Mouse (Mus musculus): ENCODE measurements around the gene Adgrg7. TPM values are rescaled to one million over a fixed set of nuclear protein-coding genes. Genes with fewer than 3 reads are reported as not detected.

Gene Adgrg7
- polyA plus RNA-seq (2015; fragmentation: Nextera tagmentation; extraction: Ambion mirVana) = not detected in 2 replicates

DNA sequence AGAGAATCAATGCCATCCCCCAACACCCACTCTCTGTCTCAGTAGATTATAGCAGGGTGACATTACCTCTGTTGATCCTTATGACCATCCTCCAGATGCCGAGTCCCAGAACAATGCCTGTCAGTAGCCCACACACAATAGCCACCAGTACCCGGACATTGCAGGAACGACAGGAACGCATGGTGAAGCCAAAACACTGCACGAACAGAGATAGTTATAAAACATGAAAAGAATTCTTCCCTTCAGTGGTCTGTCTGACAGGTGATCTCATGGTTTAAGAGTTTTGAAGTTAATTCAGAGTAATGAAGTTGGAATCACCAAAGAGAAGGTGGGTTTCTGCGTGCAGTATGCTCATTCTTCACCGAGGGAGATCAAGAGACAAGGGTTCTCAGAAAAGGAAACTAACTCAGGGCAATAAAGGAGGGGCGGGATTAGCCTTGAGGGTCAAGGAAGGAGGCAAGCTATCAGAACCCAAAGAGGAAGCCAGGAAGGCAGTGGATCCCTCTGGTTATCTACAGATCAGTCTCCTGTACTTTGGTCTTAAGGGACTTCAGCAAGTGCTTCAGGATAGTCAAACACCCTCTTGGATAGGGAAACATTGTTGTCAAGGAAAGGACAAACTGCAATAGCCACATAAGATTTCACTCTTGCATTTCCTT lies at the start of gene Adgrg7:
Gene Adgrg7, minus strand, starts transcription at position 375 of the 659 bp plus-strand sequence.
- no peak for ATAC-seq (ENCODE audit: low FRiP score)
- Histone ChIP-seq H3K4me1 (no peaks in the 10 kb centered on the region), H3K4me3 (replicated peaks) (no peak within 1 kb of the TSS), H3K36me3 (no peaks in the 10 kb centered on the region), H3K4me2 (no peak within 1 kb of the TSS), H3K27ac (replicated peaks) (no peak within 1 kb of the TSS), H3K9me3 (replicated peaks) (no peaks in the 10 kb centered on the region), H3K9ac (replicated peaks) (no peak within 1 kb of the TSS), H3K27me3 (replicated peaks) (no peaks in the 10 kb centered on the region)
- WGBS = 69% methylated on average over 8 of the region's 8 CpGs

DNA sequence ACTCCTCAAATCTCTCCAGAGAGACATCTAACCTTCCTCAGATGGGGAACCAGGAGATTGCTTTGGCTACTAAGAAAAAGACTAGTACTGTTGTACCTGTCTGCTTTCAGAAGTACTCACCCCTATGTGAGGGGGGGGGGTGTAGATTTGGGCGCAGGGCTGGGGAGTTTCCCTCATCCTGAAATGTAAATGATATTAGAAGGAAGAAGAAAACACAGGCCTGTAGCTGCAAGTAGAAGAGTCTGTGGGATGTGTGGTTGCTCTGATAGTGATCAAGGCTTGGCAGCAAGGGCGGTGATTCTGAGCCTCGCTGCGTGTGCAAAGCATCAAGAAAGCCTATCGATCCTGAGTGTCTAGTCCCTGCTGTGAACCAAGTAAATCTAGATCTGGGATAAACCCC lies 47.3 kb upstream of the Adgrg7 start:
- Histone ChIP-seq H3K36me3 (no peaks in the 10 kb centered on the region), H3K4me1 (no peaks in the 10 kb centered on the region), H3K27ac (replicated peaks) (no peak overlapping the region), H3K9me3 (replicated peaks) (no peaks in the 10 kb centered on the region), H3K27me3 (replicated peaks) (no peaks in the 10 kb centered on the region), H3K4me2 (no peak overlapping the region), H3K4me3 (replicated peaks) (no peak overlapping the region), H3K9ac (replicated peaks) (no peak overlapping the region)
- WGBS = 95% methylated on average over 5 of the region's 5 CpGs
- ATAC-seq (ENCODE audit: low FRiP score) = no peak

DNA sequence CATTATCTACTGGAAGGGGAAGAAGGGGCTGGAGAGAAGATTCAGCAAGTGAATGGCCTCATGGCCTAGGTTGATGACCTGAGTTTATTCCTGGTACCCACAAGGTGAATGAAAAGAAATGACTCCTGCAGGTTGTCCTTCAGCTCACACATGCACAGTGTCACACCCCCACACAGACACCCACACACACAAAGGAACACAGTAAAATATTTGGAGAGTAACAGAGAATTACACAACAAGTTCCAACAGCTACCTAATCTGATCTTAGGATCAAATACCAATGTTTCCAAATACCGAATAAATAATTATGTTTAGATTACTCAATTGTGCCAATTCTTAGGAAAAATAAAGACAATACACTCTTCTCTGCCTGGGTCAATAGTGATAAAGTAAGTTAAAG lies 37.7 kb upstream of the Adgrg7 start:
- Histone ChIP-seq H3K4me2 (no peak overlapping the region), H3K27ac (replicated peaks) (no peak overlapping the region), H3K4me1 (no peaks in the 10 kb centered on the region), H3K4me3 (replicated peaks) (no peak overlapping the region), H3K27me3 (replicated peaks) (no peaks in the 10 kb centered on the region), H3K9me3 (replicated peaks) (no peaks in the 10 kb centered on the region), H3K9ac (replicated peaks) (no peak overlapping the region), H3K36me3 (no peaks in the 10 kb centered on the region)
- ATAC-seq (ENCODE audit: low FRiP score) = no peak
- 94% methylated on average over 1 of the region's 1 CpGs for WGBS

DNA sequence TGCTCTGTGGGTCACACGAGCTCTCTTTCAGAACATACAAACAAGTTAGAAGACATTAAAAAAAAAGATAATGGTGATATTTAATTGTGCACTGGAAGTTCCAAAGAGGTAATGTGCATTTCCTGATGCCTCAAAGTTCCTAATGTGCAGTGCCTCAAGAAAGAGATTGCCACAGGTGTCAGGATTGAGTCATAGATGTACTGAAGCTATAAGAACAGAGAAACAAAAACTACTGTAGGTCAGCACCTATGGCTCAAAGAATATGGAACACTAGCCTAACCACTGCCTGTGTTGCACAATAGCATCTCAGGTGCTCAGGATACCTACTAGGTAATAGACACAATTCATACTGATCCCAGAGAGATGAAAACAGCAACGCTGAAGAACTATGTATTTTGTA lies 36.3 kb upstream of the Adgrg7 start:
- Histone ChIP-seq H3K36me3 (no peaks in the 10 kb centered on the region), H3K4me2 (no peak overlapping the region), H3K4me1 (no peaks in the 10 kb centered on the region), H3K9me3 (replicated peaks) (no peaks in the 10 kb centered on the region), H3K27me3 (replicated peaks) (no peaks in the 10 kb centered on the region), H3K9ac (replicated peaks) (no peak overlapping the region), H3K4me3 (replicated peaks) (no peak overlapping the region), H3K27ac (replicated peaks) (no peak overlapping the region)
- 93% methylated on average over 2 of the region's 2 CpGs for WGBS
- ATAC-seq (ENCODE audit: low FRiP score) = no peak

DNA sequence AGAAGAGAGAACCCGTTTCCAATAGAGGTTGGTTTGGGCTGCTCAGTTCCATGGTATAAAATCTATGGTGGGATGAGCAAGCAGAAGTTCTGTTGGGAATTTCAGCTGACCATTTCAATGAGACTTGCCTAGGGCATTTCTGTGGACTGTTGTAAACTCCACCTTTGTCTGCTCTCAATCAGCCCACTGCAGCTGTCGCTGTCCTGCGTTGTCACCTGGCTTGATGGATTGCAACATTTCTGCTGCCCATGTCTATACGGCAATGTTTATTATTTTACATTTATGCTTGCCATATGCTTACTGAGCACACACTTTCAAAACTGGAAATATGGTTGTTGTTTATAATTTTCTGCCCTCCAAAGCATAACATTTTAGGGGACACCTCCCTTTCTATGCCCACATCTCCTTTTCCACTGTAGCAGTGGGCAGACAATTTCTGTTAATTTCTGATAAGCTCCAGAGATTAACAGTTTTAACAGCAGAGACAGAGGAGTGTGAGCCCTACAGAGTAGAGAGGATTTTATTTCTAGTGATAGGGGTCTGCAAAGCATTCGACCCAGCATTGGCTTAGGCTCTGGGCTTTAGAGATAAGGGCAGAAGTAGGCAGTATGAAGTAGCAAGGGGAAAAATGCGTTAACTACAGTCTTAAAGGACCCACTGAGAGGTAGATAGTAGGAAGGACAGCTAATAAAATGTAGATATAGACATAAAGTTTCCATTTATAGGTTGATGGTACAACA lies 5.9 kb upstream of the Adgrg7 start:
- ATAC-seq (ENCODE audit: low FRiP score) = no peak
- no peaks in the 10 kb centered on the region for H3K27me3 ChIP-seq (replicated peaks)
- WGBS = 85% methylated on average over 6 of the region's 6 CpGs
- H3K27ac ChIP-seq (replicated peaks) = no peak overlapping the region
- H3K4me1 ChIP-seq = no peaks in the 10 kb centered on the region
- H3K36me3 ChIP-seq = no peaks in the 10 kb centered on the region
- H3K9ac ChIP-seq (replicated peaks) = no peak overlapping the region
- H3K4me2 ChIP-seq = no peak overlapping the region
- H3K4me3 ChIP-seq (replicated peaks) = no peak overlapping the region
- H3K9me3 ChIP-seq (replicated peaks) = no peaks in the 10 kb centered on the region

DNA sequence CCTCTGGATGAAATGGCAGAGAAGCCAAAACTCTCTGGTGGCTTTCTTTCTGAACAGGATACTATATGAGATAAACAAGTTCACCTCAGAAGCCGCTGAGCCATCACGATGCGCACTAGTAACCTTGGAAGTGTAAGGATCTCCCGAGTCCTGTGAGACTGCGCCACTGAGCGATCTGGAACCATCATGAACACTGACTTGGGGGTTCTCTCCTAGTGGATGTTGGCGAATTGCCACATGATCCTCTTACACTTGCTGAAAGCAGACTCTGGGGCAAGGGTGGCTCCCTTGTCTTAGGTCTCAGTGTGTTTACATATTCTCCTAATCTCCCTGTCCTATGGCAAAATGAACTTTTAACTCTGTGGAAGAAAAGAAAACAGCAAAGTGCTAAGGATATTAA lies 5.3 kb upstream of the Adgrg7 start:
- H3K27ac ChIP-seq (replicated peaks) = no peak overlapping the region
- no peak overlapping the region for H3K4me3 ChIP-seq (replicated peaks)
- no peaks in the 10 kb centered on the region for H3K9me3 ChIP-seq (replicated peaks)
- no peaks in the 10 kb centered on the region for H3K27me3 ChIP-seq (replicated peaks)
- no peak overlapping the region for H3K9ac ChIP-seq (replicated peaks)
- no peaks in the 10 kb centered on the region for H3K36me3 ChIP-seq
- no peaks in the 10 kb centered on the region for H3K4me1 ChIP-seq
- 89% methylated on average over 7 of the region's 7 CpGs for WGBS
- ATAC-seq (ENCODE audit: low FRiP score) = no peak
- no peak overlapping the region for H3K4me2 ChIP-seq

DNA sequence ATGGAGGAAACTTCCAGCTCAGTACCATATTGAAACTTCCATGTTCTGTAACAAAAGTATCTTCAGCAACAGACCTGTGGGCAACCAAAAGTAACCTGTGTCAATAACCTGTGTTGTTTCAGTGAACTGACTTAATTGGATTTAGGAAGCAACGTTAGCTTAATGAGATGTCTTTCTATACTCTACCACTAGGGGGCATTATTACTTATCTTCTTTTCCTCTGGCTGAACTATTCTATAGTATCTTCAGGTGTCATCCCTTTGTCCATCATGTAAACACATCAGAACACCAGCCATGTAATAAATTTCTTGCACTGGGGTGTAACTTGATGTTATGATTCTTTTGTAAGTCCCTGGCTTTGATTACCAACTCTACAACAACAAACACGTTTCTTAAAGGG lies 4.8 kb upstream of the Adgrg7 start:
- WGBS = 48% methylated on average over 2 of the region's 2 CpGs
- Histone ChIP-seq H3K9me3 (replicated peaks) (no peaks in the 10 kb centered on the region), H3K27ac (replicated peaks) (no peak overlapping the region), H3K36me3 (no peaks in the 10 kb centered on the region), H3K4me2 (no peak overlapping the region), H3K4me3 (replicated peaks) (no peak overlapping the region), H3K9ac (replicated peaks) (no peak overlapping the region), H3K27me3 (replicated peaks) (no peaks in the 10 kb centered on the region), H3K4me1 (no peaks in the 10 kb centered on the region)
- no peak for ATAC-seq (ENCODE audit: low FRiP score)

DNA sequence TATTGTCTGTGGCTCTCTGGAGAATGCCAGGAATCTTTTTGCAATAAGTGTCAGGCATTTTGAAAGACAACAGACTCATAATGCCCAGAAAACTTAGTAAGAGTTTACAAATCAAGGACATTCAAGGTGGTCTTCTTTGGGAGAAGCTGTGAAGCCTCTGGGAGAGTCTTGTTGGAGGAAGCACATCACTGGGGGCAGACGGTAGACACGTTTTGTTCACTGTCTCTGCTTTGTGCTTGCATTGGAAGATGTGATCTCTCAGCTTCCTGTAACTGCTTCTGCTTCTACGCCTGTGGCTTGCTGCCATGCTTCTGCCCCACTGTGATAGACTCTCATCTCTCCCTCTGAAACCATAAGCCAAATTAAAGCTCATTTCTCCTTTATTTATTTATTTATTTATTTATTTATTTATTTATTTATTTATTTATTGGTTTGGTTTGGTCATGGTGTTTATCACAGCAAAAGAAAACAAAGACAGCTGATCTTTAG lies 3.9 kb upstream of the Adgrg7 start:
- Histone ChIP-seq H3K4me1 (no peaks in the 10 kb centered on the region), H3K4me3 (replicated peaks) (no peak overlapping the region), H3K36me3 (no peaks in the 10 kb centered on the region), H3K4me2 (no peak overlapping the region), H3K27ac (replicated peaks) (no peak overlapping the region), H3K9me3 (replicated peaks) (no peaks in the 10 kb centered on the region), H3K27me3 (replicated peaks) (no peaks in the 10 kb centered on the region), H3K9ac (replicated peaks) (no peak overlapping the region)
- ATAC-seq (ENCODE audit: low FRiP score) = no peak
- 92% methylated on average over 3 of the region's 3 CpGs for WGBS

DNA sequence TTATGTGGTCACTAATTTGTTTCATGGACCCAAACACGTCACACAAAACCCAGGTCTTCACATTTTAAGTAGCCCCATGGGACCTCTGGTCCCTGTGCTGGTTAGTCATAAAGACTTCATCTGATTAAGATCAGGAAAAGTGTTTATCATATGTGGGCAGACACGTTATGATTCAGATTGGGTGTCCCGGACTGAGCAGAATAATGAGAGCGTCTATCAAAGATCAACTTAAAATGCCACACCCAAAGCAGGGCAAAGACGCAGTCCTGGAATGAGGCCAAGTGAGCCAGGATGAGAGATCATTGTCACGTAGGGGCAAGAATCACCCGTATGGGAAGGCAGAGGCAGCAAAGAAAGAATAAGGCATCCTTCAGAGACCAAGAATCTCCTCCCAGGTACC lies 3.2 kb upstream of the Adgrg7 start:
- WGBS = 86% methylated on average over 7 of the region's 7 CpGs
- H3K9ac ChIP-seq (replicated peaks) = no peak overlapping the region
- no peaks in the 10 kb centered on the region for H3K27me3 ChIP-seq (replicated peaks)
- no peak overlapping the region for H3K4me3 ChIP-seq (replicated peaks)
- no peak for ATAC-seq (ENCODE audit: low FRiP score)
- H3K27ac ChIP-seq (replicated peaks) = no peak overlapping the region
- no peaks in the 10 kb centered on the region for H3K4me1 ChIP-seq
- no peaks in the 10 kb centered on the region for H3K36me3 ChIP-seq
- no peaks in the 10 kb centered on the region for H3K9me3 ChIP-seq (replicated peaks)
- H3K4me2 ChIP-seq = no peak overlapping the region

DNA sequence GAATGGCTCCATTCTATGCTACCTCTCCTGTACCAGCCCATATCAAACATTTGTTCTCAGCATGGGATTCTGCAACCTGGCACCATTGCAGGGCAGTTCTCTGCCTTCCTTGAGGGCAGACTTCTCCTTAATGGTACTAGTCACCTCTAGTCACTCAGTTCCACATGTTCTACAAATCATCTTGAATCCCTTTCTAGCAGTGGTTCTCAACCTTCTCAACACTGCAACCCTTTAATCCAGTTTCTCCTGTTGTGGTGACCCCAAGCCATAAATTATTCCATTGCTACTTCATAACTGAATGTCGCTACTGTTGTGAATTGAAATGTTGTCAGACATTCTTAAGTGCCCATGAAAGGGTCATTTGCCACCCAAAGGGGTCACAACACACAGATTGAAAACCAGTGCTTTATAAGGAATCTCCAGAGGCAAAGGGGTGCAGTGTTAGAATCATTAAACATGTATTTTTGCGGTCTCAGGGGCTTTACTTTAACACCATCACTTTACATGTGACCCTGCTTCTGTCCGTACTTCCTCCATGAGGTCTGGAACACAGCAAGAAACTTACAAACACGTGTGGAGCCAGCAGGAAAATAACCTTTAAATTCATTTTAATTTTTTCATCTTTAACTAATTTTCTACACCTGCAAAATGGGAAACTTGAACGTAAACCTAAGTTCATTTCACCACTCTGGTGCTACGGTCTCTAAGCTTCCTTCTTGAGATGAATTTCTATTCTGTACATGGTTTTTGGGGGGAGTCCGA lies 1.1 kb downstream of the Adgrg7 start:
- Histone ChIP-seq H3K27ac (replicated peaks) (no peak overlapping the region), H3K27me3 (replicated peaks) (no peaks in the 10 kb centered on the region), H3K9ac (replicated peaks) (no peak overlapping the region), H3K9me3 (replicated peaks) (no peaks in the 10 kb centered on the region), H3K36me3 (no peaks in the 10 kb centered on the region), H3K4me2 (no peak overlapping the region), H3K4me1 (no peaks in the 10 kb centered on the region), H3K4me3 (replicated peaks) (no peak overlapping the region)
- WGBS = 88% methylated on average over 7 of the region's 7 CpGs
- no peak for ATAC-seq (ENCODE audit: low FRiP score)

DNA sequence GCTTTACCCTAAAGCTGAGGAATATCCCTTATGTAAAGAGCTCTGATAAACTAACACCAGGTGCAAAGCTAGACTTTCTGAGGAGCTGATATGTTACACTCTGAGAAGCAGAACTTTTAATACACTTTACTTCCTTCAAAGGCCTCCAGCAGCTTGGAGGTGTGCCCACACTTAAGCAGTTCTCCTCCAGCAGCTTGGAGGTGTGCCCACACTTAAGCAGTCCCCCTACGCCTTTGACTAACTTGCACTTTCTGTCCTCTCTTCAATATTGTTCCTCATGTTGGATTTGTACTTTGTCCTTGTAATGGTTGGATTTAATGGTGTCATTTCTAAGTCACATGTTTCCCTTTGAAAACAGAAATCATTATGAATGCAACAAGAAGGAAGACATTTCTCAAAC lies 1.9 kb downstream of the Adgrg7 start:
- no peak overlapping the region for H3K27ac ChIP-seq (replicated peaks)
- WGBS = 90% methylated on average over 1 of the region's 1 CpGs
- no peaks in the 10 kb centered on the region for H3K27me3 ChIP-seq (replicated peaks)
- no peak overlapping the region for H3K9ac ChIP-seq (replicated peaks)
- no peaks in the 10 kb centered on the region for H3K9me3 ChIP-seq (replicated peaks)
- H3K36me3 ChIP-seq = no peaks in the 10 kb centered on the region
- H3K4me1 ChIP-seq = no peaks in the 10 kb centered on the region
- H3K4me3 ChIP-seq (replicated peaks) = no peak overlapping the region
- H3K4me2 ChIP-seq = no peak overlapping the region
- ATAC-seq (ENCODE audit: low FRiP score) = no peak

DNA sequence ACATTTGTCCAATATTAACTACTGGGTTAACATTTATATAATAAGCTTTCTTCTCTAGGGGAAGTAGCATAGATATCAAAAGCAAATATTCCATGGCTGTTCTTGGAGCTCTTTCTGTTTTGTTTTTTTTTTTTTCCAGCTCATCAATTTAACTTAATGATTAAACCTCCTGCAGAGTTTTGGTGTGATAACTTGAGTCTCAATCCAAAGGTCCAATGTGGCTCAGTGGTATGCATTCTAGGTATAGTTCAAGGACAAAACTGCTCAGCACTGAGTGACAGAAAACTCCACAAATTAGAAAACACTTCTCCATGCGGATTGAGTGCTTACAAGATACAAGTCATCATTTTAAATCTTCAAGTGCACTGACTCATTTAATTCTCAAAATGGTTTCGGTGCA lies 9.7 kb downstream of the Adgrg7 start:
- WGBS = 87% methylated on average over 2 of the region's 2 CpGs
- Histone ChIP-seq H3K27ac (replicated peaks) (no peak overlapping the region), H3K9ac (replicated peaks) (no peak overlapping the region), H3K4me1 (no peaks in the 10 kb centered on the region), H3K36me3 (no peaks in the 10 kb centered on the region), H3K9me3 (replicated peaks) (no peaks in the 10 kb centered on the region), H3K4me2 (no peak overlapping the region), H3K27me3 (replicated peaks) (no peaks in the 10 kb centered on the region), H3K4me3 (replicated peaks) (no peak overlapping the region)
- no peak for ATAC-seq (ENCODE audit: low FRiP score)

Measured in neural tube, embryonic 15.5 days (tissue).